Mouse (Mus musculus) heart, postnatal 0 days (tissue): ENCODE data around the gene Litaf.

Experiments used
- CTCF ChIP-seq: IDR thresholded peaks from 2 replicates; pipeline ENCODE4 v1.5.1; 2016; ENCODE audit warnings: antibody characterized with exemption, control low read depth, low read depth
- EP300 ChIP-seq: IDR thresholded peaks from 2 replicates; pipeline ENCODE4 v1.6.1; 2016; ENCODE audit warnings: antibody characterized with exemption, low read depth

DNA sequence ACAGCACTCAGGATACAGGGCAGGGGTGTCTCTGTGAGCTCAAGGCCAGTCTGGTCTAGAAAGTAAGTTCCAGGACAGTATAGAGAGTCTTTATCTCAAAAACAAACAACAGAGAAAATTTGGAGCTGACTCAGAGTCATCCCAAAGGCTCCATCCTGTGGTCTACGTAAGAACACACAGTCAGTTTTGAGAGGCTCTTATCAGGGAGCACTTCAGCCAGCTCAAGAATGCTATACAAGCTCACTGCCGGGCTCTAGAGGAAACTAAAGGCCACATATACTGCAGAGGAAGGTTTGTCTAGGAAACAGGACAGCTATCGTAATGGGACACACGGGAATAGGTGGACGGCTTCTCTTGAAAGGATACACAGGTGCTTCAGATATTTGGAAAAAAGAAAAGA is 122.7 kb downstream of the Litaf start:
- TF ChIP-seq EP300 (no peak), CTCF (peak; percentile 42)
